Mouse (Mus musculus): Measurements from ENCODE around the gene Mtfmt. TPM values are rescaled to one million over a fixed set of nuclear protein-coding genes. Genes with fewer than 3 reads are reported as not detected.

Mtfmt gene
- total RNA-seq, 2 experiments from 2014 or later: 17.1 to 18.0 TPM

- no peak for DNase-seq (ENCODE audit: low spot score in 2 of 2)
Observed at GRCm38 (mm10) chr9:65424393-65424792, 11.2 kb upstream of the Mtfmt start.

GRCm38 (mm10) chr9:65427511-65427910 is 8.1 kb upstream of the Mtfmt start:
- no peak for DNase-seq (ENCODE audit: low spot score in 2 of 2)

- DNase-seq (ENCODE audit: low spot score in 2 of 2): no peak
Observed at GRCm38 (mm10) chr9:65428003-65428402, 7.6 kb upstream of the Mtfmt start.

GRCm38 (mm10) chr9:65430401-65430800 is 5.2 kb upstream of the Mtfmt start:
- no peak for DNase-seq (ENCODE audit: low spot score in 2 of 2)

- DNase-seq (ENCODE audit: low spot score in 2 of 2): no peak
Observed at GRCm38 (mm10) chr9:65430921-65431320, 4.7 kb upstream of the Mtfmt start.

- DNase-seq (ENCODE audit: low spot score in 2 of 2): peak; percentile 84 to 96
Observed at GRCm38 (mm10) chr9:65432236-65432635, 3.3 kb upstream of the Mtfmt start.

- DNase-seq (ENCODE audit: low spot score in 2 of 2): peak in 1 of 2 experiments; percentile 32
Observed at GRCm38 (mm10) chr9:65434140-65434539, 1.4 kb upstream of the Mtfmt start.

- no peak for DNase-seq (ENCODE audit: low spot score in 2 of 2)
Observed at GRCm38 (mm10) chr9:65435211-65435610, 371 bp upstream of the Mtfmt start.

GRCm38 (mm10) chr9:65444692-65445091 is 9.1 kb downstream of the Mtfmt start:
- no peak for DNase-seq (ENCODE audit: low spot score in 2 of 2)

GRCm38 (mm10) chr9:65447951-65448350 is 12.4 kb downstream of the Mtfmt start:
- no peak for DNase-seq (ENCODE audit: low spot score in 2 of 2)

GRCm38 (mm10) chr9:65458975-65459374 is 23.4 kb downstream of the Mtfmt start:
- no peak for DNase-seq (ENCODE audit: low spot score in 2 of 2)

- no peak for DNase-seq (ENCODE audit: low spot score in 2 of 2)
Observed at GRCm38 (mm10) chr9:65460198-65460597, 24.6 kb downstream of the Mtfmt start.

GRCm38 (mm10) chr9:65460732-65461442 is 25.3 kb downstream of the Mtfmt start, which contains the start of gene Spg21:
Gene Spg21 (plus strand): TSS chr9:65460947.
- peak; percentile 92 to 96 for DNase-seq (ENCODE audit: low spot score in 2 of 2)

- DNase-seq (ENCODE audit: low spot score in 2 of 2): no peak
Observed at GRCm38 (mm10) chr9:65462544-65462943, 27.0 kb downstream of the Mtfmt start.

- peak in 1 of 2 experiments; percentile 50 for DNase-seq (ENCODE audit: low spot score in 2 of 2)
Observed at GRCm38 (mm10) chr9:65464161-65464560, 28.6 kb downstream of the Mtfmt start.

- no peak for DNase-seq (ENCODE audit: low spot score in 2 of 2)
Observed at GRCm38 (mm10) chr9:65465241-65465640, 29.7 kb downstream of the Mtfmt start.

GRCm38 (mm10) chr9:65467686-65468085 is 32.1 kb downstream of the Mtfmt start:
- no peak for DNase-seq (ENCODE audit: low spot score in 2 of 2)

GRCm38 (mm10) chr9:65472769-65473168 is 37.2 kb downstream of the Mtfmt start:
- DNase-seq (ENCODE audit: low spot score in 2 of 2): no peak

- no peak for DNase-seq (ENCODE audit: low spot score in 2 of 2)
Observed at GRCm38 (mm10) chr9:65479158-65479557, 43.6 kb downstream of the Mtfmt start.

GRCm38 (mm10) chr9:65480071-65480470 is 44.5 kb downstream of the Mtfmt start:
- DNase-seq (ENCODE audit: low spot score in 2 of 2): no peak

GRCm38 (mm10) chr9:65491476-65491875 is 55.9 kb downstream of the Mtfmt start:
- no peak for DNase-seq (ENCODE audit: low spot score in 2 of 2)

- no peak for DNase-seq (ENCODE audit: low spot score in 2 of 2)
Observed at GRCm38 (mm10) chr9:65492351-65492750, 56.8 kb downstream of the Mtfmt start.

- no peak for DNase-seq (ENCODE audit: low spot score in 2 of 2)
Observed at GRCm38 (mm10) chr9:65492851-65493250, 57.3 kb downstream of the Mtfmt start.

Data from layer of hippocampus, adult 18-20 months (tissue).